Mouse (Mus musculus) gastrocnemius, postnatal 25 days (tissue): ENCODE data around the gene Mecom. TPM values are rescaled to one million over a fixed set of nuclear protein-coding genes. Genes with fewer than 3 reads are reported as not detected.

Experiments
- DNase-seq: peaks from one replicate; pipeline ENCODE4 v3.0.0; 2022
- total RNA-seq, 2 experiments: library from RNA; stranded (reverse); gene quantifications; 1 replicate in 1 of 2; 2 replicates in 1 of 2; pipeline ENCODE4 v1.2.3; 2021

Mecom gene
- total RNA-seq, 2 experiments from 2014 or later = 6.7 to 8.8 TPM

- DNase-seq = no peak
These were observed 64.7 kb downstream of the Mecom start for GRCm38 (mm10) chr3:30483006-30483684.

DNA sequence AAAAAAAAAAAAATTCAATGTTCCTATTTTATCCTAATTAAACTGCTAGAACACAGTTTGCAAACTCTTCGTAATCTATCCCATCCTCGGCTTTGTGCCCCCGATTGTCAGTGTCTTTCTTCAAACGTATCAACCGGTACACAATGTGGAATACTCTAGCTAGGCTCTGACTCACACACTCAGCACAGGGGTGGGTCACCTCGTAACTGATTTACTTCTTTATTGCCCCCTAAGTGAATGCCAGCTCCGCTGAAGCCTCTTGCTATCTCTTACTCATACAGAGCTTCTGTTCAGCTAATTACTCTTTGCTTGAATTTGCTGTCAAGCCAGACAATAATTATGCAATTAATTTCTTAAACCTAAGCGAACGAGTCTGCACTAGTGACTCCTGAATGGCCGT is 66.1 kb downstream of the Mecom start:
- DNase-seq = no peak

GRCm38 (mm10) chr3:30480551-30480950 is 67.3 kb downstream of the Mecom start:
- DNase-seq = no peak

DNA sequence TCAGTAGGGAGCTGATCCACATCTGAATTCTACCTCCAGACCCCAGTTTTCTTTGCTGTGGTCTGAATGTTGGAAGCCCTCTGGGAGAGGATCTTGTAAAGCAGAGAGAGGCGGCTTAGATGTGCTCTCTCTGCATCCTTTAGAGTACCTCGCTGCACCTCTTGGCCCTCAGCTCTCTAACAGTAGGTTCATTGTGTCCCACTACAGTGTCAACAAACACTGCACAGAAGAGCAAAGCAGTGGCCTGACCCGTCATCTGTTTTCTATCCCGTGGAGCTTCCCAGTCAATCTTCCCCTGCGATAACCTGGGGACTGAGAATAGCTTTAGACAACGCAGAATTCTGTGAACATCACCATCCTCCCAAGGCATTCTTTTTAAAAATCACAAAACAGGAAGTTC is 69.6 kb downstream of the Mecom start:
- no peak for DNase-seq

DNA sequence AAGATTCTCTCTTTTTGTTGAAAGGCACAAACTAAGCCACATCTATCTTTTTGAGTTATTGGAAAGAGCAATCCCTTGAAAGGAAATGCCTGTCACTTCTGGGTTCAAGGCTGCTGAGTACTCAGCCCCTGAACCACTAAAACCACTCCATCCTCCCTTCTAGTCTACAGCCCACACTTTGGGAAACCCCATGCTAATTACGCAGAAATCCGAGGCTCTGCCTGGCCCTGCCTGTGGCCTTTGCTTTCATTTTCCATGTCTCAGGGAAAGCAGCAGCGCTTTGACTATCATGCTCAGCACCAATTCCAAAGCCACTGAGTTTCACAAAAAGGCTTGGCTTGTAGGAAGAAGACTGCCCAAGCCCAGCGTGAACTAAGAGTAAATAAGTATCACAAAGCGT is 70.8 kb downstream of the Mecom start:
- DNase-seq = no peak

GRCm38 (mm10) chr3:30475591-30475990 is 72.2 kb downstream of the Mecom start:
- DNase-seq = no peak

- no peak for DNase-seq
These were observed 79.6 kb downstream of the Mecom start for GRCm38 (mm10) chr3:30468068-30468835.

- DNase-seq = no peak
These were observed 81.7 kb downstream of the Mecom start for GRCm38 (mm10) chr3:30466031-30466650.

GRCm38 (mm10) chr3:30464497-30464896 is 83.3 kb downstream of the Mecom start:
- no peak for DNase-seq

GRCm38 (mm10) chr3:30461831-30462230 is 86.0 kb downstream of the Mecom start:
- DNase-seq = no peak

DNA sequence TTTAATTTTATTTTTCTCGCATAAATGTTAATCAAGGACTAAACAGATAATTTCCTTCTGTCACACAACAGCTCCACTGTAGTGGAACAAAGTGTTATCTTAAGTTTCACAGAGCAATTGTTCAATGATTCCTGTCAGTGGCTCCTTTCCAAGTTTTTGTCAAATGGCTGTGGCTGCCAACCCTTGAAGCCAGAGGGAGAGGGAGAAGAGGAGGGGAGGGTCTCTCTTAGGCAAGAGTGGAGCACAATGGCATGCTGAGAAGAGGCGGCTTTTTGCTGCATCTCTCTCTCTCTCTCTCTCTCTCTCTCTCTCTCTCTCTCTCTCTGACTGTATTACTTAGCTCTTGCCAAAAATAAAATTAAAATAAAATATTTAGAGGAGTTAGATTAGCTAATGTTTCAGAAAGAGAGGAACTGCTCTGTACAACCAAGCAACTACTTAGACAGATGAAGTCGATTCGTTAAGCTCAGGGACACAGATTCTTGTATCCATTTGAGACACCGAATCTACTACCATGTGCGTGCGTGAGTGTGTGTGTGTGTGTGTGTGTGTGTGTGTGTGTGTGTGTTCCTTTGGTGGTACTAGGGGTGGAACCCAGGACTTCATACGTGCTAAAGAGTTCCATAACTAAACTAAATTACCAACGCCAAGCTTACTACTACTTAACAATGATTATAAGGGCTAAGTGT is 86.8 kb downstream of the Mecom start:
- DNase-seq = no peak

DNA sequence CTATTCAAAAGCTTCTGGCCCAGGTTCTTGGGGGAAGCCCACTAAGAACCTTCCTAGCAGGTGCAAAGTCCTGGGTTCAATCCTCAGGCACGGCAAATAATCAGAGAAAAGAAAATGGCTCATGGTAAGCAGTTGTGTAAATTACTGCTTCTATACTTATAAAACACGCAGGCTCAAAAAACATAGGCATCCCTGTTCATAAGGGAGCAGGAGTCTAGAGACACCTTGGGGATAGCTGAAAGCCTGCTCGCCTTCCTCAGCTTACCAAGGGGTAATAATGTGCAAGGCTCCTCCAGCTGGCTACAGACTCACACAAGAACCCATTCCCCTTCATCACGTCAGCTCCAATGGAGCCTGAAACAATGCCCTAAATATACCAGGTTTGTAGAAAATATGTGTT is 88.2 kb downstream of the Mecom start:
- no peak for DNase-seq

DNA sequence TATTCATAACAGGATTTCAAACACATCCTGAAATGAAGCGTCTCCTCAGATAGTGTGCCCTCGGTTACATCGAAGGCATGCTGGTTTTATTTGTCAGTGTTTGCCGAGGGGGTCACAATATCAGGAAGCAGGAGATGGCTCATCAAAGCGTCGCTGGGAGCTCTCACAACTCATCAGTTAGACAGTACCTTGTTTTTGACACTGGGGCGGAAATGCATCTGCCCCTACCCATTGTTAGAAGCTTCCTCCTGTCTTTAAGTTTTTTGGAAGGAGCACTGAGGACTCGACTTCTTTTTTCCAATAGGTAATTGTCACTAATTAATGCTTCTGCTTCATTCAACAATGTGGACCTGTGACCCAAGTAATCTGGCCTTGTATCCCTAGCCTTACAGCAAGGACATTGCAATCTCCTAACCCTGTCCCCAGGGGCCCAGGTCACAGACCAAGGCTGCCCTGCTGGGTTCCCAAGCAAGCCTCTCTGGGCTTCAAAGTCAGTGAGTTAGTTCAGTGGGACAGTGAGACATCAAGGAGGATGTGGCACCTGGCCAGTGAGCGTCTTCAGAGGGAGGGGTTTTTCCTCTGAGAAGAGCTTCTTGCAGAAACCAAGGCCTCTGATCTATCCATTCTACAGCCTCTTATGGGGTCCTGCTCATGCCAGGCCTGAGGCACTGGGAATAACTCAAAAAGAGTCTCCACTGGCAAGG is 89.7 kb downstream of the Mecom start:
- no peak for DNase-seq

GRCm38 (mm10) chr3:30455902-30456301 is 91.9 kb downstream of the Mecom start:
- DNase-seq = no peak

DNA sequence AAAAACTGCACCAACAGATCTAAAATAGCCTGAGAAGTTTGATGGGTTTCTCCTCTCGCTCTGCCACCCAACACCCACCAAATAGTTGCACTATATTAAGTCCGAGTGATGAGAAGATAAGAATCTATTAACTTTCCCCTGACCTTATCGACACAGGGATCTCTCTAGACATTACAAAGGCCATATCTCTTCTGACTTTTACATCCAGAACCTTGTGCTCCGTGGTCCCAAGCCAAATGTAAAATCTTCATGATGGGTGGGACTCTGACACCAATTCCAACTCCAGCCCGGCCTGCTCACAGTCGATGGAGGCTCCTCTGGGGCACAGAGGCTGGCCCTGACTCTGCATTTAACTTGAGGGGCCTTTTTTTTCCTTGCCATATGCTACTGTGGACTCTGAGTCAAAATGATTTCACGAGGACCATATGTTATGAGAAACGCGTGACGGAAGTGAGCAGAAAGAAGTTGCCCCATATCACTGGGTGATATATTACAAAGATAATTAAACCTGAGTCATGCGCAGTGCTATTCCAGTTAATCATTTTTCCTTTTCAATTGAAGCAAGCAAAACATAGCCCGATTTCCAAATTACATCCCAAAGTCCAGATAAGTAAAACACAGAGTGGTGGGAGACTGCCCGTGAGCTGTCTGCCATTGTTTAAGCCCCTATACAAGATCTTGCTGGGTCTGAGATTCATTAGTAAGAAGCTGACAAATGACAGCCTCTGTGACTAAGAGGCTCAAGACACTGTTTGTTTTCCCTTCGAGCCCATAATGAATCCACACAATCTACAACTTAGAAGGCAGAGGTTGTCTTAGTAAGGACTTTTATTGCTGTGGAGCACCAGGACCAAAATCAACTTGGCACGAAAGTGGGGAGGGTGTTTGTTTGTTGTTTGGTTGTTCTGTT is 94.0 kb downstream of the Mecom start:
- DNase-seq = no peak

DNA sequence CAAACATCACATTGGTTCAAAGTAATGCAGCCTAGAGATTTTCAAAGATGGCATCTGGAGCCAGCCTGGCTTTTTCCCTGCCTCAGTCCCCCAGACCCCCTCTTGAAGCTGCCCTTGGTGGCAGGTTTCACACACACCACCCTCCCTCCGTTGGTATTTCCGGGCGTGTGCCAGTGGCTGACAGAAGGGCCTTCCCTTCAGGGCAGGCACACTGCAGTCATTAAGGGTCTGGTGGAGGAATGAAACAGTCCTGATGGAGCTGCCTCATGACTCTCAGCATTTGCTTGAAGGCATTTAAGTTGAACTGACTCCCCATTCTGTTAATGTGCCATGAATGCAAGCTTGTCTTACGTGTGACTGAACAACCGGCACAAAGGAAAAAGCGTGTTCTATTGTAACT is 94.8 kb downstream of the Mecom start:
- DNase-seq = no peak

DNA sequence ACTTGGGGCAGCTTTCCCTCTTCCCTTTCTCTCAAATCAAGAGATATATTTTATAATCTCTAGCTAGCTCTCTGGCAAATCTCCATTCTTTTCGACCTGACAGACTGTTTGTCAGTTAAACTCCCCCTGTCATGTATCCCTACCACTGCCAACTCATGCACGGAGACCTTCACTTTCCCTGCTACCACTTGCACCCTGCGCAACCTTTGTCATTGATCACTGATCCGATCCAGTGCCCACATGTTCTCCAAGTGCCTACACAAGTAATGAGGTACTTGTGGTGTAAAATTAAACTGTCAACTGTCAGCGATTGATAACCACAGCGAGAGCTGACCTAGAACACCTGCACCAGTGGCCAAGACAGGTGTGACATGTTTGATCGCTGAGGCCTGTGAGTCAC is 95.3 kb downstream of the Mecom start:
- DNase-seq = no peak

- DNase-seq = no peak
These were observed 97.4 kb downstream of the Mecom start for GRCm38 (mm10) chr3:30450206-30450965.

DNA sequence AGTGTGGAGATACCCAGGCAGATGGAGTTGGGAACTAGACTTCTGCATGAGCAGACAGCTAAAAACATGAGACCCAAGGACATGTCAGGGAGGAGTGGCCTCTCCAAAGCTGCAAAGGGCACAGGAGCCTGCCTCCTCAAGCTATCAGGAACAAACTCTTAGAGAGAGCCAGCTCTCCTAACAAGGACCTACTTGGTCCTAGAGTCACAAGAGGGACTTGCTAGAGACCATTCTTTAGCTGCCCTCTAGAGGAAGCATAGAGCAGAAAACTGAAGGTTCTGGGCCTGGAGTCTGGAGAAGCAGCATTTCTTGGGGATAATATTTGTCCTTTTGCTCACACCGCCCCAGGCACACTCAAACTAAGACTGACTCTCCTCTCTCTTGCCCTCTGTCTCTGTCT is 99.2 kb downstream of the Mecom start:
- DNase-seq = no peak

GRCm38 (mm10) chr3:30445970-30446442 is 101.8 kb downstream of the Mecom start:
- no peak for DNase-seq
